9 mouse cellular contexts compared by ENCODE assay signal in genomic region chr12:102948778-102949394, GRCm38 (mm10). TPM values are rescaled to one million over a fixed set of nuclear protein-coding genes. Genes with fewer than 3 reads are reported as not detected.
DNase-seq lines count a peak whose midpoint lies in the region; ATAC-seq and TF ChIP-seq lines count a peak whose summit lies in the region.
"Had no signal": no experiment of that assay in that cellular context is flagged by ENCODE, and none has a peak within 500 bp of the region (broad histone marks: within the 10 kb centered on the region; RNA-seq: fewer than 3 reads in every experiment).

Unc79 (plus strand) TSS chr12:102948859.

- H3K9ac ChIP-seq in heart, embryonic 15.5 days: no peak within 1 kb of the TSS
- no peak within 1 kb of the TSS for H3K9ac ChIP-seq in liver, adult 2 months (ENCODE audit: low read depth, low read length)
- H3K9ac ChIP-seq in neural tube, embryonic 11.5 days (ENCODE audit: low read length): peak within 1 kb of the TSS; percentile 69

- H3K4me3 ChIP-seq in heart, embryonic 15.5 days: peak within 1 kb of the TSS; percentile 57
- peak within 1 kb of the TSS; percentile 38; the same call in 1 of the 2 replicates for H3K4me3 ChIP-seq in liver, adult 2 months (ENCODE audit: insufficient read depth, low read depth, low read length)
- peak within 1 kb of the TSS; percentile 42 for H3K4me3 ChIP-seq in neural tube, embryonic 11.5 days (ENCODE audit: low read depth, low read length)

- peak within 1 kb of the TSS; percentile 95 for H3K4me2 ChIP-seq in heart, embryonic 15.5 days
- peak within 1 kb of the TSS; percentile 80 for H3K4me2 ChIP-seq in neural tube, embryonic 11.5 days (ENCODE audit: low read depth)

- no peak for TF ChIP-seq POLR2A in liver, adult 2 months (IDR thresholded peaks at IDR 0.05; ENCODE audit: extremely low read depth, insufficient read depth, low read length)

- peaks cover 22% of the 10 kb centered on the region for H3K27me3 ChIP-seq in heart, embryonic 15.5 days
- H3K27me3 ChIP-seq in liver, adult 2 months (ENCODE audit: control insufficient read depth, insufficient read depth, low read length): peaks cover 8% of the 10 kb centered on the region
- H3K27me3 ChIP-seq in neural tube, embryonic 11.5 days (ENCODE audit: control insufficient read depth, insufficient read depth, low read length): peaks cover 5% of the 10 kb centered on the region; the same call in 1 of the 2 replicates

- H3K36me3 ChIP-seq in heart, embryonic 15.5 days: no peaks in the 10 kb centered on the region
- no peaks in the 10 kb centered on the region for H3K36me3 ChIP-seq in liver, adult 2 months (ENCODE audit: control insufficient read depth, insufficient read depth, low read length)
- H3K36me3 ChIP-seq in neural tube, embryonic 11.5 days (ENCODE audit: control insufficient read depth, insufficient read depth, low read length): no peaks in the 10 kb centered on the region

- no peak for TF ChIP-seq CTCF in liver, adult 2 months (IDR thresholded peaks at IDR 0.05; ENCODE audit: low read depth, low read length)

- H3K79me2 ChIP-seq in liver, adult 2 months (ENCODE audit: control insufficient read depth, insufficient read depth, low read length): no peaks in the 10 kb centered on the region

- no peak within 1 kb of the TSS for H3K27ac ChIP-seq in heart, embryonic 15.5 days
- no peak within 1 kb of the TSS for H3K27ac ChIP-seq in liver, adult 2 months (replicated peaks; ENCODE audit: insufficient read depth, low read depth, low read length)
- H3K27ac ChIP-seq in neural tube, embryonic 11.5 days (ENCODE audit: low read depth, low read length): peak within 1 kb of the TSS; percentile 92

- under 1% methylated on average over 48 of the region's 48 CpGs for WGBS in heart, embryonic 15.5 days
- WGBS in liver, adult 2 months: under 1% methylated on average over 48 of the region's 48 CpGs
- WGBS in neural tube, embryonic 11.5 days: under 1% methylated on average over 47 of the region's 48 CpGs

- peaks cover 14% of the 10 kb centered on the region for H3K4me1 ChIP-seq in heart, embryonic 15.5 days (replicated peaks)
- peaks cover 3% of the 10 kb centered on the region; the same call in 1 of the 2 replicates for H3K4me1 ChIP-seq in liver, adult 2 months (ENCODE audit: control insufficient read depth, insufficient read depth, low read length)
- peaks cover 4% of the 10 kb centered on the region; the same call in 1 of the 2 replicates for H3K4me1 ChIP-seq in neural tube, embryonic 11.5 days (ENCODE audit: control insufficient read depth, insufficient read depth, low read length)

- peak; percentile 8 for DNase-seq in thymus, postnatal 14 days
- no peak for DNase-seq in thymus, postnatal 0 days (ENCODE audit: low spot score)
- peak; percentile 69 for DNase-seq in embryo, embryonic 10.5 days (ENCODE audit: low spot score)
- DNase-seq in kidney, postnatal 25 days: peak; percentile 8 to 52
- DNase-seq in liver, adult 2 months (ENCODE audit: extremely low read depth, low read depth, low spot score): no peak
- DNase-seq in neural tube, embryonic 11.5 days (ENCODE audit: low spot score): peak; percentile 81
- peak; percentile 30 for DNase-seq in thymus, postnatal 4 days

- ATAC-seq in heart, embryonic 15.5 days (replicated peaks; ENCODE audit: insufficient number of reproducible peaks, insufficient read depth, low FRiP score, low read depth): peak; percentile 65
- ATAC-seq in neural tube, embryonic 11.5 days (ENCODE audit: insufficient read depth, low FRiP score, low TSS enrichment): peak; percentile 80

- no peaks in the 10 kb centered on the region for H3K9me3 ChIP-seq in heart, embryonic 15.5 days (replicated peaks)
- H3K9me3 ChIP-seq in neural tube, embryonic 11.5 days (ENCODE audit: control insufficient read depth, low read length): no peaks in the 10 kb centered on the region

RNA-seq across cellular contexts. Expression of gene Unc79, which starts in this region (rescaled TPM):
- polyA plus RNA-seq in thymus, postnatal 0 days (2015; fragmentation: Nextera tagmentation; extraction: Ambion mirVana): 1.1 and 1.7 TPM in 2 replicates
- polyA plus RNA-seq in heart, embryonic 15.5 days (2015; fragmentation: Nextera tagmentation; extraction: Ambion mirVana): 0.16 and 0.52 TPM in 2 replicates
- 0.20 and 0.46 TPM in 2 replicates for total RNA-seq in liver, adult 2 months (2014; rRNA removed)
- 0.07 and 0.15 TPM in 2 replicates for polyA plus RNA-seq in liver, adult 2 months (2012; rRNA removed)
- 2.5 and 3.4 TPM in 2 replicates for polyA plus RNA-seq in neural tube, embryonic 11.5 days (2014; fragmentation: Nextera tagmentation; extraction: Ambion mirVana)
- total RNA-seq: MEL had no signal

Comparison
In these comparisons a context has a peak if more than half of its experiments do, and no peak if none do; other contexts are left out.
1. DNase-seq: peak in thymus, postnatal 14 days (single experiment), embryo, embryonic 10.5 days (single experiment), kidney, postnatal 25 days (2 of 2), neural tube, embryonic 11.5 days (single experiment) and thymus, postnatal 4 days (single experiment); none in thymus, postnatal 0 days (single experiment) and liver, adult 2 months (single experiment).
2. Peak in ATAC-seq, H3K4me3 ChIP-seq and H3K4me2 ChIP-seq in heart, embryonic 15.5 days; RNA of the gene not detected or under 1 TPM.
3. Peak in every context shown above with its lines, with median percentiles within 50 percentile points of each other: H3K4me3 ChIP-seq.